Mouse (Mus musculus) forebrain, embryonic 13.5 days (tissue): ENCODE measurements around the gene Cep70. TPM values are rescaled to one million over a fixed set of nuclear protein-coding genes. Genes with fewer than 3 reads are reported as not detected.

Experiments
- ATAC-seq: fragments of 200-750 bp; cut with Nextera tagmentation; 2 replicates; pipeline ENCODE4 v1.8.0; 2017
- H3K27ac ChIP-seq: fragments of 300-500 bp; sonication (generic); 2 replicates; pipeline ENCODE4 v1.5.1; 2015; ENCODE audit warnings: inconsistent platforms, mild to moderate bottlenecking, moderate library complexity
- H3K27me3 ChIP-seq: fragments of 300-500 bp; sonication (generic); 2 replicates; pipeline ENCODE4 v1.6.1; 2015; ENCODE audit warnings: mild to moderate bottlenecking, inconsistent platforms
- H3K36me3 ChIP-seq: fragments of 300-500 bp; sonication (generic); 2 replicates; pipeline ENCODE4 v1.6.1; 2015; ENCODE audit warnings: mild to moderate bottlenecking, inconsistent platforms; ENCODE audit not compliant: poor library complexity, severe bottlenecking
- H3K4me1 ChIP-seq: fragments of 300-500 bp; sonication (generic); 2 replicates; pipeline ENCODE4 v1.6.1; 2015; ENCODE audit warnings: inconsistent platforms
- H3K4me2 ChIP-seq: fragments of 300-500 bp; sonication (generic); 2 replicates; pipeline ENCODE4 v1.6.1; 2015; ENCODE audit warnings: inconsistent platforms, mild to moderate bottlenecking, moderate library complexity
- H3K4me3 ChIP-seq: fragments of 300-500 bp; sonication (generic); 2 replicates; pipeline ENCODE4 v1.5.1; 2015; ENCODE audit warnings: mild to moderate bottlenecking, inconsistent platforms
- H3K9ac ChIP-seq: fragments of 300-500 bp; sonication (generic); 2 replicates; pipeline ENCODE4 v1.6.1; 2015; ENCODE audit warnings: mild to moderate bottlenecking, inconsistent platforms
- H3K9me3 ChIP-seq: fragments of 300-500 bp; sonication (generic); replicated peaks from 2 replicates; pipeline ENCODE4 v1.6.1; 2016; ENCODE audit warnings: inconsistent platforms
- WGBS: fragments of 180-500 bp; shearing (Covaris S2); methylation state at CpG from one replicate; pipeline ENCODE4 v1.1.7; 2015; 5-methylcytosine and 5-hydroxymethylcytosine counted together
- polyA plus RNA-seq: library from polyadenylated mRNA; unstranded; fragments of >200 nt; fragmentation: Nextera tagmentation; extraction: Ambion mirVana; gene quantifications from 2 replicates; pipeline ENCODE4 v1.2.1, GENCODE M21; 2015

Gene Cep70
- polyA plus RNA-seq, 1 experiment from 2014 or later = 80.3 TPM

GRCm38 (mm10) chr9:99242533-99243189 lies 506 bp upstream of the Cep70 start:
- WGBS = 7% methylated on average over 17 of the region's 17 CpGs
- ATAC-seq = peak; percentile 73
- Histone ChIP-seq H3K9ac (peak overlapping the region; percentile 85; the same call in 1 of the 2 replicates), H3K4me1 (peaks cover 15% of the 10 kb centered on the region; the same call in 1 of the 2 replicates), H3K36me3 (peaks cover 11% of the 10 kb centered on the region), H3K27me3 (no peaks in the 10 kb centered on the region), H3K4me2 (peak overlapping the region; percentile 73), H3K9me3 (no peaks in the 10 kb centered on the region), H3K4me3 (peak overlapping the region; percentile 88), H3K27ac (no peak overlapping the region)

- peak overlapping the region; percentile 75 for H3K27ac ChIP-seq
- WGBS = 1% methylated on average over 10 of the region's 10 CpGs
- peak overlapping the region; percentile 85 for H3K9ac ChIP-seq
- peak; percentile 1 for ATAC-seq
- no peaks in the 10 kb centered on the region for H3K27me3 ChIP-seq
- peak overlapping the region; percentile 88 for H3K4me3 ChIP-seq
- peaks cover 20% of the 10 kb centered on the region for H3K36me3 ChIP-seq
- H3K4me1 ChIP-seq = peaks cover 21% of the 10 kb centered on the region
- peak overlapping the region; percentile 73 for H3K4me2 ChIP-seq
- no peaks in the 10 kb centered on the region for H3K9me3 ChIP-seq
Observed at GRCm38 (mm10) chr9:99243895-99244293, 727 bp downstream of the Cep70 start.

DNA sequence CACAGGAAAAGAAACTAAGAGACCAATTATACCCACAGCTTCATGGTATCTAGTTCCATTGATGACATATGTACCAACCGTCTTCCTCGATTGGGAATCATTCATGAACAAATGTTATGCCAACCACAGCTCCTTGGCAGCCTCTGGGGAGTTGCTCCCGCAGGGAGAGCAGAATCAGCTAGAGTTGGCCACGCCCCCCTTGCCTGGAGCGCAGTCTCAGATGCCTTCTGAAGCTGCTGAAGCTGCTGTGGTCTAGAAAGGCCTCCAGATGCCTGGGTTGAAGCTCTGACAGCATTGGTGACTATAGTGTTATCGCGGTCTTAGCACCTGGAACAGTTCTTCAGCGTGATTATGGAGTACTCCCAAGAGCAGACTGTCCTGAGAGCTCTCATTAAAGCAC lies 5.1 kb downstream of the Cep70 start:
- no peak overlapping the region for H3K9ac ChIP-seq
- H3K27me3 ChIP-seq = no peaks in the 10 kb centered on the region
- H3K4me2 ChIP-seq = no peak overlapping the region
- 66% methylated on average over 8 of the region's 8 CpGs for WGBS
- H3K27ac ChIP-seq = no peak overlapping the region
- H3K4me3 ChIP-seq = no peak overlapping the region
- H3K4me1 ChIP-seq = peaks cover 21% of the 10 kb centered on the region
- peaks cover 34% of the 10 kb centered on the region for H3K36me3 ChIP-seq
- H3K9me3 ChIP-seq = no peaks in the 10 kb centered on the region
- no peak for ATAC-seq

GRCm38 (mm10) chr9:99248906-99249305 lies 5.7 kb downstream of the Cep70 start:
- H3K27me3 ChIP-seq = no peaks in the 10 kb centered on the region
- H3K9me3 ChIP-seq = no peaks in the 10 kb centered on the region
- no peak overlapping the region for H3K4me3 ChIP-seq
- peaks cover 19% of the 10 kb centered on the region for H3K4me1 ChIP-seq
- H3K27ac ChIP-seq = no peak overlapping the region
- ATAC-seq = no peak
- H3K9ac ChIP-seq = no peak overlapping the region
- H3K4me2 ChIP-seq = no peak overlapping the region
- WGBS = 97% methylated on average over 4 of the region's 4 CpGs
- peaks cover 37% of the 10 kb centered on the region for H3K36me3 ChIP-seq

GRCm38 (mm10) chr9:99253861-99254260 lies 10.7 kb downstream of the Cep70 start:
- H3K4me3 ChIP-seq = no peak overlapping the region
- H3K27ac ChIP-seq = no peak overlapping the region
- no peaks in the 10 kb centered on the region for H3K9me3 ChIP-seq
- no peak overlapping the region for H3K9ac ChIP-seq
- H3K27me3 ChIP-seq = no peaks in the 10 kb centered on the region
- H3K4me2 ChIP-seq = no peak overlapping the region
- peaks cover 61% of the 10 kb centered on the region for H3K36me3 ChIP-seq
- WGBS = 94% methylated on average over 10 of the region's 10 CpGs
- H3K4me1 ChIP-seq = no peaks in the 10 kb centered on the region
- ATAC-seq = no peak

DNA sequence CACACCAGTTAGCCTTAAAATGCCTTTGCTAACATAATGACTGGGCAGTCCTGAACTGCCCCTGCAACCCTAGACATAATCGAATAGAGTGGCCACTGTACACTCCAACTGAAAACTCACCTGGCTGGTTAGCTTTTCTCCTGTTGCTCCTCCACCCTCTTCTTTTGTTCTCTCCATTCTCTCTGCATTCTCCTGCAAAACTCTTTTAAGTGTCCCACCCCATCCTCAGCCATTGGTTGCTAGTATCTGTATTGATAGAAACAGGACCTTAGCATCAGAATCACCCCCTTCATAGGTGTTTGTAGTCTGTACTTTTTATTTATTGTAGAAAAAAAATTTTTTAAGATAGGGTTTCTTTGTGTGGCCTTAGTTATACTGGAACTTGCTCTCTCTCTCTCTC lies 13.0 kb downstream of the Cep70 start:
- 90% methylated on average over 1 of the region's 1 CpGs for WGBS
- Histone ChIP-seq H3K27ac (no peak overlapping the region), H3K27me3 (no peaks in the 10 kb centered on the region), H3K9me3 (no peaks in the 10 kb centered on the region), H3K9ac (no peak overlapping the region), H3K36me3 (peaks cover 64% of the 10 kb centered on the region), H3K4me2 (no peak overlapping the region), H3K4me3 (no peak overlapping the region), H3K4me1 (no peaks in the 10 kb centered on the region)
- no peak for ATAC-seq

DNA sequence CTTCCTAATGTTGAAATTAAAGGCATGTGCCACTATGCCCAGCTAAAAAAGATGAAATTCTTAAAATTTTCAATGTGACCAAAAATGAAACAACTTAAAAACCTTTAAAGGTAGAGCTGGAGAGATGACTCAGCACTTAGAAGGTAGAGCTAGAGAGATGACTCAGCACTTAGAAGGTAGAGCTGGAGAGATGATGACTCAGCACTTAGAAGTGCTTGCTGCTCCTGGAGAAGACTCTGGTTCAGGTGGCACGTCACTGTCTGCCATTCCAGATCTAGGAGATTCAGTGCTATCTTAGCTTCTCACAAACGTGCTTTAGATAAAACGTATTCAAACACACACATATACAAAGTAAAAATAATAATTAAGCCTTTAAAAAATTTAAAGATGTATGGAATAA lies 13.7 kb downstream of the Cep70 start:
- ATAC-seq = no peak
- H3K4me1 ChIP-seq = no peaks in the 10 kb centered on the region
- no peak overlapping the region for H3K9ac ChIP-seq
- no peak overlapping the region for H3K4me3 ChIP-seq
- no peak overlapping the region for H3K27ac ChIP-seq
- H3K9me3 ChIP-seq = no peaks in the 10 kb centered on the region
- H3K4me2 ChIP-seq = no peak overlapping the region
- no peaks in the 10 kb centered on the region for H3K27me3 ChIP-seq
- peaks cover 65% of the 10 kb centered on the region for H3K36me3 ChIP-seq
- 93% methylated on average over 3 of the region's 3 CpGs for WGBS

DNA sequence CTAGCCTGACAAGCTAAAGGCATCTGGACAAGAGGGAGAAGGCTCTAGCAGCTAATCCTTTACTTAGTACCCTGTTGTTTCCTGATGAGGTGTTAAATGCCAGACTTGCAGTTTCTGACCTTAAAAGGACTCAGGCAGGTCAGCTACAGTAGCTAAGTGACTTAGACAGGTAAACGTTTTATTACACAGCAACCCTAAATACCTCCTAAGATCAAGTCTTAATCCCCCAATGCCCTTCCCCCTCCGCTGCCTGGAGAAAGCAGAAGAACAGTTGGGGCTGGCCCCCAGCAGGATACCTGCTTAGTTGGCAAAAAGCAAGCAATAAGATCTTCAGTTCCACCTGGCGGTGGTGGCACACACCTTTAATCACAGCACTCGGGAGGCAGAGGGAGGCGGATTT lies 15.7 kb downstream of the Cep70 start:
- Histone ChIP-seq H3K9me3 (no peaks in the 10 kb centered on the region), H3K9ac (no peak overlapping the region), H3K4me1 (no peaks in the 10 kb centered on the region), H3K4me2 (no peak overlapping the region), H3K27me3 (no peaks in the 10 kb centered on the region), H3K36me3 (peaks cover 82% of the 10 kb centered on the region), H3K27ac (no peak overlapping the region), H3K4me3 (no peak overlapping the region)
- ATAC-seq = no peak
- 72% methylated on average over 5 of the region's 5 CpGs for WGBS

DNA sequence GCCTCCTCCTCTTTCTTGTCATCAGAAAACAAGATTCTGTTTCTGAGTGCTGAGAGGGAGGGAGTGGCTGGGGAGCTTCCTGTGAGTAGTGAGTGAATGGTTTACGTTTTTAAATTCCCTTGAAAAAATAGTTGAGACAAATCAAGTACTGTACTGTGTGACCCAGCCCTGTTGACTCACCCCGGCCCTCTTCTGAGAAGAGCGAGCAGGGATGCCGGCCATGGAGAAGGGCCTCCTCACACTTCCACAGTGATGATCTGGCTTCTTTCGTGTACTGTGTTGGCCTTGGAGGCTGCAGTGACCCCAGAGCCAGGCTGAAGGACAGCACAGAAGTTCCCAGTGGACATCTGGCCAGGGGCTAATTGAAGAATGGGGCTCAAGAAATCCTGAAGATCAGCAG lies 61.1 kb downstream of the Cep70 start:
- Histone ChIP-seq H3K4me2 (no peak overlapping the region), H3K27ac (no peak overlapping the region), H3K36me3 (peaks cover 52% of the 10 kb centered on the region), H3K4me1 (no peaks in the 10 kb centered on the region), H3K27me3 (no peaks in the 10 kb centered on the region), H3K4me3 (no peak overlapping the region), H3K9ac (no peak overlapping the region), H3K9me3 (no peaks in the 10 kb centered on the region; the same call in 1 of the 2 replicates)
- ATAC-seq = no peak
- WGBS = 90% methylated on average over 5 of the region's 5 CpGs

- no peak for ATAC-seq
- WGBS = 82% methylated on average over 6 of the region's 6 CpGs
- Histone ChIP-seq H3K4me2 (no peak overlapping the region), H3K9me3 (no peaks in the 10 kb centered on the region; the same call in 1 of the 2 replicates), H3K9ac (no peak overlapping the region), H3K27ac (no peak overlapping the region), H3K4me1 (no peaks in the 10 kb centered on the region), H3K4me3 (no peak overlapping the region), H3K36me3 (peaks cover 57% of the 10 kb centered on the region), H3K27me3 (no peaks in the 10 kb centered on the region)
Observed at GRCm38 (mm10) chr9:99306226-99306625, 63.1 kb downstream of the Cep70 start.

DNA sequence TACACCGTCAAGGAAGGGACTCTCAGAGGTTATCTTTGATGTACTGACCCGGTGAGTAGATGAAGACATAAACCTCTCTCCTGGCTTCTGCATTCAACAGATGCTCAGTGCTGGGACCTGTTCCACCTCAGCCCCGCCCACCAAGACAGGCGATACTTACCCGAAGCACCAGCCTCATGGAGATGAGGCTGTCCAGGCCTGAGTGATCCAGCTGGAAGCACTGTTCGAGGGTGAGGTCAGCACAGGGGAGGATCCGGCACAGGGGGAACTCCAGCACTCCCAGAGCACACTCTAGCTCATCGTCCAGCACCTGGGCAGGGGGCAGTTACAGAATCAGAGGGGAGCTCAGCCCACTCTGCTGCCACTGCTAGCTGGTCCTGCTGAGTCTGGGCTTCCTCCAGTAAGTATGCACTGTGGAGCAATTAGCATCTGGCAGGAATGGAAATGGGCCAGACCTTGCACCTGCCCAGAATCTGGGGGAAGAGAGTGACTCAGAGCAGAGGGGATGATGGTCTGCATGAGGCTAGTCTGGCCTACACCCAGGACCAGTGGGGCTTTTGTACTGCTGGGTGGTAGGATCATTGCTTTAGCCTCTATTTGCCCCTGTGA lies 76.3 kb downstream of the Cep70 start:
- no peaks in the 10 kb centered on the region for H3K9me3 ChIP-seq
- H3K9ac ChIP-seq = no peak overlapping the region
- H3K36me3 ChIP-seq = no peaks in the 10 kb centered on the region
- ATAC-seq = no peak
- H3K27ac ChIP-seq = no peak overlapping the region
- H3K4me1 ChIP-seq = peaks cover 6% of the 10 kb centered on the region; the same call in 1 of the 2 replicates
- no peak overlapping the region for H3K4me2 ChIP-seq
- WGBS = 73% methylated on average over 8 of the region's 8 CpGs
- no peak overlapping the region for H3K4me3 ChIP-seq
- H3K27me3 ChIP-seq = no peaks in the 10 kb centered on the region

GRCm38 (mm10) chr9:99320006-99320405 lies 76.8 kb downstream of the Cep70 start:
- no peak for ATAC-seq
- no peak overlapping the region for H3K4me3 ChIP-seq
- peaks cover 6% of the 10 kb centered on the region; the same call in 1 of the 2 replicates for H3K4me1 ChIP-seq
- H3K27me3 ChIP-seq = no peaks in the 10 kb centered on the region
- WGBS = 84% methylated on average over 8 of the region's 8 CpGs
- no peak overlapping the region for H3K4me2 ChIP-seq
- no peak overlapping the region for H3K27ac ChIP-seq
- H3K9me3 ChIP-seq = no peaks in the 10 kb centered on the region
- no peak overlapping the region for H3K9ac ChIP-seq
- H3K36me3 ChIP-seq = no peaks in the 10 kb centered on the region
